Mouse (Mus musculus): ENCODE data around the gene Gucd1. TPM values are rescaled to one million over a fixed set of nuclear protein-coding genes. Genes with fewer than 3 reads are reported as not detected.
"Not testable (repeated sequence)": the region's sequence is repeated elsewhere in the genome, so short reads cannot be mapped to it uniquely, and the experiment has no call there.

The Gucd1 gene
- polyA plus RNA-seq, 1 experiment from 2014 or later: 26.8 TPM

DNA sequence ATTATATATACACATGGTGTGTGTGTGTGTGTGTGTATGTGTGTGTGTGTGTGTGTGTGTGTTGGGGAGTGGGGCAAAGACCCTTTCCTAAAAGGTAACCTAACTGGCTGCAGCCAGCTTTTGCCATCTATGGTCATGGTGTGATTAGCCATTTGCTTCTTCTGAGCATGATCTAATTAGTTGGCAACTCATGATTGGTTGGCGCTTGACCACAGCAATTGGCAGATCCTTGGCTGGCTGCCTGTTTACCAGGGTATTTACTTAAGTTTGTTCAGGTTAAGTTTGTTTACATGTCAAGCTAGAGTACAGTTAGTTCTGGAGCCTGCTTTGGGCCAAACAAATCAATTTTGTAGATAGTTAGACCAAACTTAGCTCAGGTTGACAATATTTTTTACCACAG lies 16.1 kb downstream of the Gucd1 start:
- H3K36me3 ChIP-seq: peaks cover 13% of the 10 kb centered on the region; the same call in 1 of the 2 replicates
- no peak overlapping the region for H3K4me2 ChIP-seq
- no peaks in the 10 kb centered on the region for H3K9me3 ChIP-seq (replicated peaks)
- H3K9ac ChIP-seq: no peak overlapping the region
- no peak overlapping the region for H3K27ac ChIP-seq (ENCODE audit: poor library complexity, severe bottlenecking)
- WGBS: 94% methylated on average over 1 of the region's 1 CpGs
- no peaks in the 10 kb centered on the region for H3K27me3 ChIP-seq (replicated peaks)
- H3K4me3 ChIP-seq: no peak overlapping the region
- ATAC-seq (ENCODE audit: insufficient number of reproducible peaks, low FRiP score): no peak
- peaks cover 12% of the 10 kb centered on the region for H3K4me1 ChIP-seq (replicated peaks)

DNA sequence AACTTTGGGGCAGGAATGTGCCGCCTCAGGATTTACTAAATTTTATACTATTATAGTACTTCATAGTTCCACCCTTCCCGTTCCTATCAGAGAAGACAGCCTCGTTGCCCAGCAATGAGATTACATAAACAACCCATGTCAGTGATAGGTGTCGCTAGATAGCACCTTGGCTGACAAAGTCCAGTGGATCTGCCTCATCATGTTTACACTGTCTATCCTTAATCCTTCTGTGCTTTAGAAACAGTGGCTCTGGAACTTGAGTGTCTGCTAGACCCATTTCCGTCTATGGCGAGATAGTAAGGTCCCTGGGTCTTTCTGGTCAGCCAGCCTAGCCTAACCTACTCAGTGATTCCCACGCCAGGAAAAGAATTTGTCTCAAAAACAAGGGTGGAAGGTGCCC lies 17.4 kb downstream of the Gucd1 start:
- no peaks in the 10 kb centered on the region for H3K9me3 ChIP-seq (replicated peaks)
- peaks cover 16% of the 10 kb centered on the region for H3K4me1 ChIP-seq (replicated peaks)
- WGBS: 33% methylated on average over 7 of the region's 7 CpGs
- no peak overlapping the region for H3K27ac ChIP-seq (ENCODE audit: poor library complexity, severe bottlenecking)
- no peak overlapping the region; the same call in 1 of the 2 replicates for H3K4me3 ChIP-seq
- peak; percentile 36; the same call in 1 of the 2 replicates for ATAC-seq (ENCODE audit: insufficient number of reproducible peaks, low FRiP score)
- peak overlapping the region; percentile 33; the same call in 1 of the 2 replicates for H3K4me2 ChIP-seq
- no peaks in the 10 kb centered on the region for H3K27me3 ChIP-seq (replicated peaks)
- no peak overlapping the region for H3K9ac ChIP-seq
- peaks cover 8% of the 10 kb centered on the region; the same call in 1 of the 2 replicates for H3K36me3 ChIP-seq

DNA sequence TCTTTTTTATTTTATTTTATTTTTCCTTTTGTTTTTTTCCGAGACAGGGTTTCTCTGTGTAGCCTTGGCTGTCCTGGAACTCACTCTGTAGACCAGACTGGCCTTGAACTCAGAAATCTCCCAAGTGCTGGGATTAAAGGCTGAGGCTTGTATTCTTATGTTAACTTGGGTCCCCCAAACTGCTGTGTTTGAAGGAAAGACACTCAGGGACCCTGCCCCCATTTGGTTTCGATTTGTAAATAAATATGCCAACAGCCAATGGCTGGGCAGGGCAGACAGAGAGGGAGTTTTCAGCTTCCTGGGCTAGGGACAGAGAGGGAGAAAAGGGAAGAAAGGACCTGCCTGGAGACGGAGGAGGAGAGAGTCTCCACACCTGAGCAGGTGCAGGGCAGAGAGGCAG lies 18.0 kb downstream of the Gucd1 start:
- Histone ChIP-seq H3K9ac (no peak overlapping the region), H3K27me3 (replicated peaks) (no peaks in the 10 kb centered on the region), H3K36me3 (peaks cover 8% of the 10 kb centered on the region; the same call in 1 of the 2 replicates), H3K27ac (ENCODE audit: poor library complexity, severe bottlenecking) (no peak overlapping the region), H3K4me1 (replicated peaks) (peaks cover 19% of the 10 kb centered on the region), H3K4me2 (peak overlapping the region; percentile 33; the same call in 1 of the 2 replicates), H3K9me3 (replicated peaks) (no peaks in the 10 kb centered on the region), H3K4me3 (no peak overlapping the region; the same call in 1 of the 2 replicates)
- no peak for ATAC-seq (ENCODE audit: insufficient number of reproducible peaks, low FRiP score)
- WGBS: 51% methylated on average over 3 of the region's 3 CpGs

DNA sequence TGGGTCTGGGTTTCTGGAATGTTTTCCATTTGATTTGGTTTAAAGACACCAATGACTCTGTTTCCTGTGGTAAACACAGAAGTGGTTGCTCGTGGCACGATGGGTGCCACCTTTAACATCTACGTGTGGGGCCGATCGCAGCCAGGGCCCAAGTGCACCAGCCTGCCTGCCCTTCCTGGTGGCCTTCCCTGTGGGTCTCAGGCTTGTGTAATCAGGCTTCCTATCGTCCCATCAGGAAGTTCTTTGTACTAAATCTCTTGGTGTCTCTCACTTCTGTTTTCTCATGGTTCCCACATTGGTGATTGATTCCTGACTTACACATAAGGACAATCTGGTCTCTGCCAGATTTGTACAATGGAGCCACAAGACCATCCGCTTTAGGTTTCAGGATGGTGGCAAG lies 18.6 kb downstream of the Gucd1 start:
- H3K27me3 ChIP-seq (replicated peaks); H3K27ac ChIP-seq (ENCODE audit: poor library complexity, severe bottlenecking); ATAC-seq (ENCODE audit: insufficient number of reproducible peaks, low FRiP score); H3K9ac ChIP-seq; H3K36me3 ChIP-seq; H3K9me3 ChIP-seq (replicated peaks); H3K4me2 ChIP-seq; H3K4me3 ChIP-seq: not testable (repeated sequence)
- 77% methylated on average over 7 of the region's 7 CpGs for WGBS
- peaks cover 19% of the 10 kb centered on the region for H3K4me1 ChIP-seq (replicated peaks)

DNA sequence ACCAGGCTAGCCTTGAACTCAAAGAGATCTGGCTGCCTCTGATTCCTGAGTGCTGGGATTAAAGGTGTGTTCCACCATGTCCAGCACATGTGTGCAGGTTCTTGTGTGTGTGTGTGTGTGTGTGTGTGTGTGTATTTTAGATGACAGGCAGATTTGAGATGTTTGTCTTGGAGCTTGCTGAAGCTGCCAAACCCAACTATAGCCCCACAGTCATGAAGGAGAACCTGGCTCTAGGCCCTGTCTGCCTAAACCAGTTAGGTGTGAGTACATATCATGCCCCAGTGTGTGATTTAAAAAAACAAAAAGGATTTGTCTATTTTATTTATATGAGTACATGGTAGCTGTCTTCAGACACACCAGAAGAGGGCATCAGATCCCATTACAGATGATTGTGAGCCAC lies 21.9 kb downstream of the Gucd1 start:
- no peak overlapping the region for H3K27ac ChIP-seq (ENCODE audit: poor library complexity, severe bottlenecking)
- no peak for ATAC-seq (ENCODE audit: insufficient number of reproducible peaks, low FRiP score)

DNA sequence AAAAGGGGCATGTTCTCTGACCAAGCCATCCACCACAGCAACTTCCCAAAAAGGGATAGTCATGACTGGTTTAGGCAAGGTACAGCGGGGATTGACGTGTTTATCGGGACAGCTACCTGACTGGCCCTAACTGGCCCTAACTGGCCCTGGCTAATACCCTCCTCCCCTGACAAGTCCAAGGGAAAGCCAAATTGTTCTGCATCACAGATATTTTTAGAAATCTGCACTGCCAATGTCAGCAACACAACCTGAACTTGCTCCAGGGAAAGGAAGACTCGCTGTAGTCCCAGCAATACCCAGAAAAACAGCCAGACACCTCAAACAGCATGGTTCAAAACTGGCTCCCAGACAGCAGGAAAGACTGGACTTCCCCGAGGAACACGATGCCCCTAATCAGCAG lies 22.5 kb downstream of the Gucd1 start:
- no peak overlapping the region for H3K4me3 ChIP-seq
- no peaks in the 10 kb centered on the region for H3K36me3 ChIP-seq
- no peaks in the 10 kb centered on the region for H3K27me3 ChIP-seq (replicated peaks)
- WGBS: 45% methylated on average over 6 of the region's 6 CpGs
- H3K4me2 ChIP-seq: no peak overlapping the region
- H3K9ac ChIP-seq: no peak overlapping the region
- 0 out of 2 replicates have a peak, but pooled peaks have one; percentile 44 for ATAC-seq (ENCODE audit: insufficient number of reproducible peaks, low FRiP score)
- no peaks in the 10 kb centered on the region for H3K9me3 ChIP-seq (replicated peaks)
- H3K4me1 ChIP-seq (replicated peaks): peaks cover 14% of the 10 kb centered on the region
- H3K27ac ChIP-seq (ENCODE audit: poor library complexity, severe bottlenecking): peak overlapping the region; percentile 10; the same call in 1 of the 2 replicates

More for the DNA sequence above, 21.9 kb downstream of the Gucd1 start:
- no peaks in the 10 kb centered on the region for H3K27me3 ChIP-seq (replicated peaks)
- no peak overlapping the region for H3K4me2 ChIP-seq
- H3K9ac ChIP-seq: no peak overlapping the region
- H3K9me3 ChIP-seq (replicated peaks): no peaks in the 10 kb centered on the region
- no peak overlapping the region for H3K4me3 ChIP-seq
- H3K36me3 ChIP-seq: no peaks in the 10 kb centered on the region
- peaks cover 19% of the 10 kb centered on the region for H3K4me1 ChIP-seq (replicated peaks)

DNA sequence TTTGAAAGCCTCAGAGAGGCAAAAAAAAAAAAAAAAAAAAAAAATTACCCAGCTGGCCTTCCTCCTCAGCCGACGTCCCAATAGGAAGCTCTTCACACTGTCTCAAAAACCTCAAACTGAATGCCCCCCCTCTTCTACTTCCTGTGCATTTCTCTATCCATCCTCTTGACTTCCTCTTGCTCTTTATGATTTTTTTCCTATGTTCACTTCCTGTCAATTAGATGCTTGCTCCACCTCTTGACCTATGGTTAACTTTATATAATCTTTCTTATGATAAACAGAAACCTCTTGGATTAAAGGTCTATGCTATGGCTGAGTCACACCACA lies 25.9 kb downstream of the Gucd1 start:
- ATAC-seq (ENCODE audit: insufficient number of reproducible peaks, low FRiP score): no peak
- no peaks in the 10 kb centered on the region for H3K9me3 ChIP-seq (replicated peaks)
- no peak overlapping the region for H3K9ac ChIP-seq
- WGBS: 57% methylated on average over 2 of the region's 2 CpGs
- H3K36me3 ChIP-seq: no peaks in the 10 kb centered on the region
- no peaks in the 10 kb centered on the region for H3K27me3 ChIP-seq (replicated peaks)
- no peak overlapping the region for H3K27ac ChIP-seq (ENCODE audit: poor library complexity, severe bottlenecking)
- peaks cover 13% of the 10 kb centered on the region for H3K4me1 ChIP-seq (replicated peaks)
- no peak overlapping the region for H3K4me2 ChIP-seq
- no peak overlapping the region for H3K4me3 ChIP-seq

DNA sequence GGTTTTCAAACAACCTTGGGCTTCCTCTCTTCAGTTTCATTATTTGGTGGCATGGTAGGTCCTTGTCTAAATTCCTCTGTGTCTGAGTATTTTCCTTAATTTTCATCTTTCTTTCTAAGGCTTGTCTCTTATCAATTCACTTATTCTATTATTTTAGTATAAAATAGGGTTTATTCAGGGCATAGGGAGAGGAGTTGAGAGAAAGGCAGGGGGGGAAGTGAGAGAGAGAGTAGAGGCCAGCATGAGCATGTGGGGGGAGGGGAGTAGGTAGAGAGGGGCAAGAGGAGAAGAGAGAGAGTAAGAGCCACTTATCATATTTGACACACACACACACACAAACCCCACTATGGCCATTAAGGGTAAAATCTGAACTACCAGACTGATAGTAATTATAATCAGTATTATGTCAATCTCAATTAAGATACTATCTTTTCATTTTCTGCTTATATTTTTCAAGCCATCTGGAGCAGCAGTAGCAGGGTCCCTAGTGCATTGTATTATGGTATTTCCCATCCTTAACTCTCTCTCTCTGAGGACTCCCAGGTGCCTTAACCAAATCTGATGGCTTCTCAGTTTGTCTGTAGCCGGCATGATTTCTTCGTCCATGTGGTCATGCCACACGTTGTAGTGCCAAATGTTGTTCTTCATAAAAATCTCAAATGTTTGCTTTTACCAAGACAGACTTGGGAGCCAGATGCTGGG lies 26.4 kb downstream of the Gucd1 start:
- H3K4me3 ChIP-seq: no peak overlapping the region
- no peak overlapping the region for H3K4me2 ChIP-seq
- no peak overlapping the region for H3K27ac ChIP-seq (ENCODE audit: poor library complexity, severe bottlenecking)
- 79% methylated on average over 3 of the region's 3 CpGs for WGBS
- H3K36me3 ChIP-seq: no peaks in the 10 kb centered on the region
- H3K4me1 ChIP-seq (replicated peaks): peaks cover 13% of the 10 kb centered on the region
- no peak for ATAC-seq (ENCODE audit: insufficient number of reproducible peaks, low FRiP score)
- H3K9ac ChIP-seq: no peak overlapping the region
- no peaks in the 10 kb centered on the region for H3K9me3 ChIP-seq (replicated peaks)
- no peaks in the 10 kb centered on the region for H3K27me3 ChIP-seq (replicated peaks)

DNA sequence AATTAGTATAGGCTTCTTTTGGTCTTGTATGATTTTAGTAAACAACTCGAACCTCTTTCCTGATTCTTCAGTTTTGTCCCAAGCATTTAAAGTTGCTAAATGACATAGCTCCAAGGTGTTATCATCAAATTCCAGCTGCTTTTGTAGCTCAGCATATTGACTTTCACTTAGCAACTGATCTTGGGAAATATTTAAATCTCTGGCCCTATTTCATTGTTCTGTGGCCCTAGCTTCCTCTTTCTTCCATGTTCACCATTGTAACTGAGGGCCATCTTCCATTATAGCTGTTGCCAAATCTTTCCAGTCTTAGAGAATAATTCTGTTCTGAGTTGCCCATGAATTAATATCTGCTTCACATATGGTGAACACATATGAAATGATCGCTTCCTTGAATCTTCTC lies 27.0 kb downstream of the Gucd1 start:
- H3K27me3 ChIP-seq (replicated peaks): no peaks in the 10 kb centered on the region
- H3K4me1 ChIP-seq (replicated peaks): peaks cover 13% of the 10 kb centered on the region
- WGBS: 73% methylated on average over 2 of the region's 2 CpGs
- H3K36me3 ChIP-seq: no peaks in the 10 kb centered on the region
- H3K4me3 ChIP-seq: no peak overlapping the region
- no peak overlapping the region for H3K4me2 ChIP-seq
- H3K27ac ChIP-seq (ENCODE audit: poor library complexity, severe bottlenecking): no peak overlapping the region
- no peak overlapping the region for H3K9ac ChIP-seq
- H3K9me3 ChIP-seq (replicated peaks): no peaks in the 10 kb centered on the region
- ATAC-seq (ENCODE audit: insufficient number of reproducible peaks, low FRiP score): no peak

DNA sequence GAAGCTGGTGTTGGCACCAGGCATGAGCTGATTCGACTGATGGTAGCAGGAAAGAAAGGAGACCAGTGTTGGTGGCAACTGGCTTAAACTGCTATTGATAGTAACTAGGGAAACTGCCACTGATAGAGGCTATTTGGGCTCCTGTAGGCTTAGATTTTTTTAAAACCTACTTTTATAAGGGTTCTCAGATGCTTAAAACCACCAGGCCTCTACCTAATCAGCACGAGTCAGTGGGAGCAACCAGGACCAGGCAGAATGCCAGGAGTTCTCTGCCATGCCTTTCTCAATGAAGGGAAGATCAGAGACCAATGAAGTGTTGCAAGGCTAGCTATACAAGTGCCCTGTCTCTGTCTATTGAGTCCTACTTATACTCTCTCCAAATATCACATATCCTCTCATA lies 28.2 kb downstream of the Gucd1 start:
- H3K9ac ChIP-seq: no peak overlapping the region
- no peak for ATAC-seq (ENCODE audit: insufficient number of reproducible peaks, low FRiP score)
- H3K4me1 ChIP-seq (replicated peaks): 0 out of 2 replicates have a peak, but pooled peaks cover 9% of the 10 kb centered on the region
- H3K36me3 ChIP-seq: no peaks in the 10 kb centered on the region
- no peaks in the 10 kb centered on the region for H3K9me3 ChIP-seq (replicated peaks)
- no peak overlapping the region for H3K27ac ChIP-seq (ENCODE audit: poor library complexity, severe bottlenecking)
- no peak overlapping the region for H3K4me3 ChIP-seq
- H3K4me2 ChIP-seq: no peak overlapping the region
- no peaks in the 10 kb centered on the region for H3K27me3 ChIP-seq (replicated peaks)
- WGBS: 52% methylated on average over 2 of the region's 2 CpGs

DNA sequence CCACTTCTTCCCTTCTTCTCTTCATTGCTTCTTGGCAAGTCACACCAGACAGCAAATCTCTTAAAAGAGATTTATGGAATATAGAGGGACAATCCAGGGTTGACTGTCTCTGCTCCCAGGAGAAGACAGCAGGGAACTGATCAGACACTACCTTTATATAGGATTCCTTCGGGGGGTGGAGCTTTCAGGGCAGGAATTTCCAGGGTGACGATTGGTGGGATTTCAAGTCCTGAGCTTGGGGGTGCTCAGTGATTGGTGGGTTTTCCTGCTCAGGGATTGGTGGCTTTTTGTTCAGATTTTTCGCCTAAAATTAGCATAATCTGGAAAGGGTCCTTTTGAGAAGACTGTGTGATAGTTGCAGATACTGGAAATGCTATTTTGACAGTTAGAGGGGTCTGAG lies 30.6 kb downstream of the Gucd1 start:
- H3K27me3 ChIP-seq (replicated peaks): no peaks in the 10 kb centered on the region
- H3K9me3 ChIP-seq (replicated peaks): no peaks in the 10 kb centered on the region
- 50% methylated on average over 3 of the region's 3 CpGs for WGBS
- 0 out of 2 replicates have a peak, but pooled peaks cover 9% of the 10 kb centered on the region for H3K4me1 ChIP-seq (replicated peaks)
- H3K4me2 ChIP-seq: no peak overlapping the region
- H3K36me3 ChIP-seq: no peaks in the 10 kb centered on the region
- H3K27ac ChIP-seq (ENCODE audit: poor library complexity, severe bottlenecking): no peak overlapping the region
- no peak overlapping the region for H3K9ac ChIP-seq
- ATAC-seq (ENCODE audit: insufficient number of reproducible peaks, low FRiP score): no peak
- no peak overlapping the region for H3K4me3 ChIP-seq

Data from heart, embryonic 12.5 days (tissue).